Mouse (Mus musculus) gastrocnemius, adult 8-10 months (tissue): ENCODE data around the gene Hist1h3c. TPM values are rescaled to one million over a fixed set of nuclear protein-coding genes. Genes with fewer than 3 reads are reported as not detected.
"Not testable (repeated sequence)": the region's sequence is repeated elsewhere in the genome, so short reads cannot be mapped to it uniquely, and the experiment has no call there.

ENCODE experiments used
- DNase-seq, 2 experiments: peaks; one replicate each; pipeline ENCODE4 v3.0.0; 2022; ENCODE audit warnings: low spot score in 2 of 2
- total RNA-seq, 4 experiments: library from RNA; stranded (reverse); gene quantifications; 2 replicates each; pipeline ENCODE4 v1.2.4; 2022

Hist1h3c gene
- total RNA-seq, 4 experiments from 2014 or later = not detected

DNA sequence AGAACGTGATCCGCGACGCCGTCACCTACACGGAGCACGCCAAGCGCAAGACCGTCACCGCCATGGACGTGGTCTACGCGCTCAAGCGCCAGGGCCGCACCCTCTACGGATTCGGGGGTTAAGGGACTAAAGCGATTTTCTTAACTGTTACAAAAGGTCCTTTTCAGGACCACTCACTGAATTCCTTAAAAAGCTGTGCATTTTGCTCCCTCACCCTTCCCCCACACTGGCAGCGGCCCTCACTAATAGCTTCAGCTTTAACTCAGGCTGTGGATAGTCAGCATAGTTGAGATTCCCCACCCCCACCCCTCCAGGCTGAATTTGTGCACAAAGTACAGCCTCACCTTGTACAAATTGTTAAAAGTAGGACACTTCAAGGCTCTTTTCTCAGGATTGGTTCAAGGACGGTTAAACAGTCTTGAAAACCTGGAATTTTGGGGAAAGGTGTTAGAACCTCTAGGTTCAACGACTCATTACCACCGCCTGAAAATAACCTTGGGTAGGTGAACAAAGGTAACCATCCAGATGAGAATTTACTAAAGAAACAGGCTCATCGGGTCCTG lies 11.9 kb upstream of the Hist1h3c start:
- no peak for DNase-seq

DNA sequence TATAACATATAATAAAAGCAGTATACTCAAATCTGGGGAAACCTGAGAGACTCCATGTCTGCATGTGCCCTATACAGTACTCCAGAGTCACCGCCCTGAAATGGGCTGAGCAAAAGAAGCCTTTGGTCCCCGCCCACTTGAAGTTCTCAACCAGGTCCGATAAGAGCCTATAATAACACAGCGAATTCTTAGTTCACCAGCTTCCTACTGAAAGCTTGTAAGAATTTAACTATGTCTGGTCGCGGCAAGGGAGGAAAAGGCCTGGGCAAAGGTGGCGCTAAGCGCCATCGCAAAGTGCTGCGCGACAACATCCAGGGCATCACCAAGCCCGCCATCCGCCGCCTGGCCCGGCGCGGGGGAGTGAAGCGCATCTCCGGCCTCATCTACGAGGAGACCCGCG lies 11.4 kb upstream of the Hist1h3c start, which contains the start of gene Hist1h4b:
Gene Hist1h4b, plus strand, starts transcription at position 224 of the 400 bp plus-strand sequence.
- peak in 1 of 2 experiments; percentile 17 for DNase-seq

DNA sequence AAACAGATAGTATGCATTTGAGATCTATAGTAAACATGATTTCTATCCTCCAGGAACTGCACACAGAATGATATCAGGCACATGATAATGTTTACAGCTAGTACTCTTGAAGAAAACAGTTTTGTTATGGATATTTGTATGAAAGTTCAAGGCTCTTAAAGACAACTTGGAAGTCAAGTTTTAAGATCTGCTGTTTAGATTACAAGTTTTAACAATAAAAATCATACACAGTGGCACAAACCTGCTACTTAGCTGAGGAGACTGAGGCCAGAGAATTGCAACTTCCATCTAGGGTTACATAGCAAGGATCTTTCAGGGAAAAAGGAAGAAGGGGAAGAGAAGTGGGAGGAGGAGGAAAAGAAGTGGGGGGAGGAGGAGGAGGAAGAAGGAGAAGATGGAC lies 9.6 kb upstream of the Hist1h3c start:
- DNase-seq = no peak

DNA sequence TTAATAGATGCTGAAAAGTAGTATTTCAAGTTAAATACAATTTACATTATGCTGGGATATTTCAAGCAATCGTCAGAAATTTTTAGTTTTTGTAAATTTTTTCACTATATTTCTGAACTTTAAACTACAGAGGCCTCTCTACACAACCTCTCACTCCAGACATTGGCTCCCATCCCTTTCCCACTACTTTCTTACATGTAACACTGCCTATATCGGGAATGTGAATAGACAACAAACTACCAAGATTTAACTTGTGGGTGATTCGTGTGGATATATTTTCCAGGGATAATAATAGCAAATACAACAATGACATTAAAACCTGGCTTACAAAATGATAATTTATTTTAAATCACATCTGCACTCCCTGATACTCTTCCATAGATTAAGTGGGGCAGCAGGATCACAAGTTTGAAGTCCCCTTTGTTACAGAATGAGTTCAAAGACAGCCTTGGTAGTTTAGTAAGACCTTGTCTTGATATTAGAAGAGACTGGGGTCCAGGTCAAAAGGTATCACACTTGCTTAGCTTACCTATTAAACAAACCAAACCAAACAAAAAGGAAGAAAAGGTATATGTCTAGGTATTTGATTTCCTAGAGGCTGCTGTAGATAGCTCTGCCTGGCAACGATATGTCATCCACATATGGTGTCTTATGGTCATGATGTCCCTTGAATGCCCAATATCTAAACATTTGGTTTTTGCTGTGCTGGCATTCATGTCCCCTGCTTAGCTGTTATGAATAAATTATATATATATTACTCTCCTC lies 8.1 kb upstream of the Hist1h3c start:
- DNase-seq = no peak

DNA sequence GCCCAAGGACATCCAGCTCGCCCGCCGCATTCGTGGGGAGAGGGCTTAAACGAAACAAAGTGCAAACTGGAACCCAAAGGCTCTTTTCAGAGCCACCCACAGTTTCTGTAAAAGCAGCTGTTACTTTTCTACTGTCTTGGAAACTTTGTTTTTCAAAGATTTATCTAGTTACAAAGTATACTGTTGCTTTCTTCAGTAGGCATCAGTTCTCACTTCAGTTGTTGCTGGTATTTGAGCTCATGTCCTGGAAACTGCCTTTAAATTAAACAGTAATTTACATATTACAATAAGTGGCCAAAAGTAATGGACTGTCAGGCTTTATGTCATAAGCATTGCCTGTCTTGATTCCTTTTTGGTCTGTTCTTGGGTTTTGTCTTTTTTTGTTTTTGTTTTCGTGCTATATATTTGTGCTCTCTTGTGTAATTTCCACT lies 7.4 kb upstream of the Hist1h3c start:
- no peak for DNase-seq

DNA sequence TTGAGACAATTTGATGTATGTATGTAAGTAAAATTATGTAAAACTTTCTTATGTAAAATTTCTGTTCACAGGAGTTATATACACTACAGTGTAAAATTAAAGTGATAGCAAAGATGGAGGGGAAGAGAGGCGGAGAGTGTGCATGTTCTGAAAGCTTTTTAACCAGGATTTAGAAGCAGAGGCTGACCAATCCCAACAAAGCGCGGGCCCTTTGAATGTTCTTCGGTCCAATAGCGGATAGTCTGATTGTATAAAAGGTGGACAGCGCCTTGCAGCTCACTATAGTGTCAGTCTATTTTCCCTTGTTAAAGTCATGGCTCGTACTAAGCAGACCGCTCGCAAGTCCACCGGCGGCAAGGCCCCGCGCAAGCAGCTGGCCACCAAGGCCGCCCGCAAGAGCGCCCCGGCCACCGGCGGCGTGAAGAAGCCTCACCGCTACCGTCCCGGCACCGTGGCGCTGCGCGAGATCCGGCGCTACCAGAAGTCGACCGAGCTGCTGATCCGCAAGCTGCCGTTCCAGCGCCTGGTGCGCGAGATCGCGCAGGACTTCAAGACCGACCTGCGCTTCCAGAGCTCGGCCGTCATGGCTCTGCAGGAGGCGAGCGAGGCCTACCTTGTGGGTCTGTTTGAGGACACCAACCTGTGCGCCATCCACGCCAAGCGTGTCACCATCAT lies 6.8 kb upstream of the Hist1h3c start, which contains the start of gene Hist1h3b:
Gene Hist1h3b, plus strand, starts transcription at position 201 of the 675 bp plus-strand sequence.
- peak in 1 of 2 experiments; percentile 31 for DNase-seq

DNA sequence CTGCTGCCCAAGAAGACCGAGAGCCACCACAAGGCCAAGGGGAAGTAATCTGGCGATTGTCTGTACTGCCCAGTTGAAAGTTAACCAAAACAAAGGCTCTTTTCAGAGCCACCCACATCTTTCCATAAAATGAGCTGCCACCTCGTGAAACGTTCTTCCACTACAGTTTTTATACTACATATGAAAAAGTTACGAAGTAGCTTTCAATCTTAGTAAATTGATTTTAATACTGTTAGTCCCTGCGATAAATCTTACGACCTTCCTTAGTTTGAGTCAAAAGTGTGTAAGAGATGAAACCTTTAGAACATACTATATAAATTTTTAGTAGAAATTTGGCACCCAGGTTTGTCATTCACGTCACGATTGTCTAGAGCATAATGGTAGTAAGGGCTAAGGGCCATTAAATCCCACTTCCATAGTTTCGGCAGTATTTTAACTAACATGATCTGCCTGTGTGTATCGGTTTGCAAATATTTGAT lies 6.1 kb upstream of the Hist1h3c start:
- DNase-seq = no peak

DNA sequence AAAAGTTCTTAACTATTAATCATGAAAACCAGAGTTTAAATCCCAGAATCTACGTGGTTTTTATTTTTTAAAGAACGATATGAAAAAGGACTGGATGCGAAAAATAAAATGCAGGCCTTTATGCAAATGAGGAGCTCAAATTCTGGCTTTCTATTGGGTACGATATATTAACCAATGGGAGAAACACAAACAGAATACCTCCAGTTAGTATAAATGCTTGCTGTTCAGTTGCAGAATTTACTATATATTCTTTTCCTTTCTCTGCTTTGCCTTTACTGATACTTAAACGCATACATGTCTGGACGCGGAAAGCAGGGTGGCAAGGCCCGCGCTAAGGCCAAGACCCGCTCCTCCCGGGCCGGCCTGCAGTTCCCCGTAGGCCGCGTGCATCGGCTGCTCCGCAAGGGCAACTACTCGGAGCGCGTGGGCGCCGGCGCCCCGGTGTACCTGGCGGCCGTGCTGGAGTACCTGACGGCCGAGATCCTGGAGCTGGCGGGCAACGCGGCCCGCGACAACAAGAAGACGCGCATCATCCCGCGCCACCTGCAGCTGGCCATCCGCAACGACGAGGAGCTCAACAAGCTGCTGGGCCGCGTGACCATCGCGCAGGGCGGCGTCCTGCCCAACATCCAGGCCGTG lies 5.6 kb upstream of the Hist1h3c start, which contains the start of gene Hist1h2ab:
Gene Hist1h2ab, plus strand, starts transcription at position 288 of the 639 bp plus-strand sequence.
- not testable (repeated sequence) for DNase-seq

DNA sequence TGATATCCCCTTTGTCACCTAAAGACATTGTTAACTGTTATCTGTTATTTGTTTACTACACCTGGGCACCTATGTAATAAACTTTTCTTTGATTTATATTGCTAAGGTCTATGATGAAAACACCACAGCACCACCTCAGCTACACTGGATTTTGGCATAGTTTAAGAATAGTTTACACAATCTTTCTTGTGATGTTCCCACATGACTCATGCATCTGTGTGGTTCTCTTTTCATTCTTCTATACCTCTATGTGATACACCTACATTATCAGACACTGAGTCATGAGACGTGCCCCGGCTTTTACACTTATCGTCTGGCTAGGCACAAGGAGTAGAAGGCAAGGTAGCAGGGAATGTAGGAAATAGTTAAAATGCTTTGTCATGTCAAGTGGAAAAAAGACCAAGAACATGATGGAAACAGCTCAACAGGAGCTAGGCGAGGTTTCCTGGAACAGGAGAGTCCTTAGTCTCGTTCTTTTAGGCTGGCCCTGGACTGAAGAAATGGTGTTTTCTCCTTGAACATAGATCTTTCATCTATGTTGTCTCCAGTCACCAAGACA lies 4.2 kb upstream of the Hist1h3c start:
- DNase-seq = no peak

DNA sequence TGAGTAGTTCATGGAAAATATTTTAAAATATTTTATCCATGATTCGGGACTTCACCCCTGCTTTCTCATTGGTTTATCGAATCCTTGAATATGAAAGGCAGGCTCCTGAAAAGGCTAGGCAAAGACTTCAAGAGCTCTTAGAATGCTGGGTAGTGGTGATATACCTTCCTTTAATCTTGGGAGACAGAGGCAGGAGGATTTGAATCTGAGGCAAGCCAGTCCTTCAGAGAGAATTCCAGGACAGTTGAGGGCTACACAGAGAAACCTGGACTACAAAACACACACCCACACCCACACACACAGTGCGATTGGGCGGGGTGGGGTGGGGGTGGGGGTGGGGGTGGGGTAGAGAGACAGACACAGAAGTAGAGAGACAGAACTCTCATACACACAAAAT lies 2.5 kb upstream of the Hist1h3c start:
- DNase-seq = no peak

DNA sequence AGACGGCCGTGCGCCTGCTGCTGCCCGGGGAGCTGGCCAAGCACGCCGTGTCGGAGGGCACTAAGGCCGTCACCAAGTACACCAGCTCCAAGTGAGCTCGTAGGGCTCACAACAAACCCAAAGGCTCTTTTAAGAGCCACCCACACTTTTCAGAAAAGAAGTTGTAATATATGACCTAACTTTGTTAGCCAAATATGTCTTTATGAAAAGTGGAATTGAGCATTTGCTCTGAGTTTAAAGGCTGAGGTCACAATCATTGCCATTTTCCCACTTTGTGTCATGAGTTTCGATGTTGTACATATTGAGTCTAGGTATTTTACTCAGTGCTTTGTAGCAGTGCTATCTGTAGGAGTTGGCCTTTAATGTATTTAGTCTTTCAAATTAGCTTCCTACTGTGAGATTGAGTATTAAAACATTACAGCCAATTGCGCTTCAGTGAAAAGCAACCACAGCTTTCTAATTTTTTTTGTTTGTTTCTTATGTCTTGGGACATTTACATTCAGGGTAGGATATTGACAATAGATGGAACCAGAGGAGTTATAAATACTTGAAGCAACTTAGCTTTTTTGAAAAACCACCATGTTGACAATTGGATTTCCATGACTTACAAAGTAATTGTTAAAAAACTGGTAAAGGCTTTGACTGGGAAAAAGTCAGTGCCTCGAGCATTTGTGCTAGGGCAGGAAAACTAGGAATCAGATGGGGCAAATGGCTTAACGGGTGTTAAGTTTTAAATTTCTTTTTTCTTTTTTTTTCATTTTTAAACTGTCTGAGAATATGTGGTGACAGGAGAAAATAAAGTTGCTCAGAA lies 1.9 kb upstream of the Hist1h3c start:
- DNase-seq = no peak

DNA sequence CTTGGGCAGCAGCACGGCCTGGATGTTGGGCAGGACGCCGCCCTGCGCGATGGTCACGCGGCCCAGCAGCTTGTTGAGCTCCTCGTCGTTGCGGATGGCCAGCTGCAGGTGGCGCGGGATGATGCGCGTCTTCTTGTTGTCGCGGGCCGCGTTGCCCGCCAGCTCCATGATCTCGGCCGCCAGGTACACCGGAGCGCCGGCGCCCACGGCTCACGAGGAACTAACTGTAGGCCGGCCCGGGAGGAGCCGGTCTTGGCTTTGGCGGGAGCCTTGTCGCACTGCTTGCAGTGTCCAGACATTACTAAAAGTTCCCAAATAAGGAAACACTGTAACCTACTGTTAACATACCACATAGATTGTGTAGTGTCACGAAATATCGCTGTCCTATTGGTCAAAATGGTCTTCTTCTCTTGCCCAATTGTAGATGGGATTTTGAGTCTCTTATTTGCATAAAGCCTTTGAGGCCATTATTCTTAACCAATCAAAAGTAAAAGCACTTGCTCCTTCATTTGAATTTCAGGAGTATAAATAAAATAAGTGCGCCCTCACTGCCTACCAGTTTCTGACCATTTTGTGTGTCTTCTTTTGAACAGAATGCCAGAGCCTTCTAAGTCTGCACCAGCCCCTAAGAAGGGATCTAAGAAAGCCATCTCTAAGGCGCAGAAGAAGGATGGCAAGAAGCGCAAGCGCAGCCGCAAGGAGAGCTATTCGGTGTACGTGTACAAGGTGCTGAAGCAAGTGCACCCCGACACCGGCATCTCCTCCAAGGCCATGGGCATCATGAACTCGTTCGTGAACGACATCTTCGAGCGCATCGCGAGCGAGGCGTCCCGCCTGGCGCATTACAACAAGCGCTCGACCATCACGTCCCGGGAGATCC lies 1.0 kb upstream of the Hist1h3c start, which contains the start of gene Hist1h2bb:
Gene Hist1h2bb, plus strand, starts transcription at position 534 of the 880 bp plus-strand sequence.
- DNase-seq = peak; percentile 29 to 50

DNA sequence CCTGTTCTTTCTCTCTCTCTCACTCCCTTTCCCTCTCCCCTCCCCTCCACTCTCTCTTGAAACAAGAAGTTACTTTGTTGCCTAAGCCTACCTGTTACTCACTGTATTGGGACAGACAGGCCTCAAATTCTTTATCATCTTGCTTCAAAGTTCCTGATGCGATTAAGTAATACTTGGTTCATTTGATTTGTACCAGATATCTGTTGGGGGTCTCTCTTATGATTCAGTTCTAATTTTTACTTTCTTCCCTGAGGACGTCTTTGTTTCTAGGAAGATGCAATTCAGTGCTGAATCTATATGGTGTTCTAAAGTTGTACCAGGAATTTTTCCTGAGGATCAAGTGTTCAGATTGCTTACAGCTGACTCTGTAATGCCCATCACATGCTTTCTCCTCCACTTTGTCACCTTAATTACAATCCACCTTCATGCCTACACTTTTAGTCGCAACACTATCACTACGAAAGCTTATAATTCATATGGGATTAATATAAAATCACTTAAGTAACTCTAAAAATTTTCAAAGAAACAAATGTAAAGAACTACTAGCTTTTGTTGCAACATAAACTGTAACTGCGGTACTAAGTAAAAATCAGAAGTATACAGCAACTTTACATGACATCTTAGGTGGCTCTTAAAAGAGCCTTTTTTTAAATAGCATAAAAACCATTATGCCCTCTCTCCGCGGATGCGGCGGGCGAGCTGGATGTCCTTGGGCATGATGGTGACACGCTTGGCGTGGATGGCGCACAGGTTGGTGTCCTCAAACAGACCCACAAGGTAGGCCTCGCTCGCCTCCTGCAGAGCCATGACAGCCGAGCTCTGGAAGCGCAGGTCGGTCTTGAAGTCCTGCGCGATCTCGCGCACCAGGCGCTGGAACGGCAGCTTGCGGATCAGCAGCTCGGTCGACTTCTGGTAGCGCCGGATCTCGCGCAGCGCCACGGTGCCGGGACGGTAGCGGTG lies 701 bp downstream of the Hist1h3c start:
- no peak for DNase-seq

DNA sequence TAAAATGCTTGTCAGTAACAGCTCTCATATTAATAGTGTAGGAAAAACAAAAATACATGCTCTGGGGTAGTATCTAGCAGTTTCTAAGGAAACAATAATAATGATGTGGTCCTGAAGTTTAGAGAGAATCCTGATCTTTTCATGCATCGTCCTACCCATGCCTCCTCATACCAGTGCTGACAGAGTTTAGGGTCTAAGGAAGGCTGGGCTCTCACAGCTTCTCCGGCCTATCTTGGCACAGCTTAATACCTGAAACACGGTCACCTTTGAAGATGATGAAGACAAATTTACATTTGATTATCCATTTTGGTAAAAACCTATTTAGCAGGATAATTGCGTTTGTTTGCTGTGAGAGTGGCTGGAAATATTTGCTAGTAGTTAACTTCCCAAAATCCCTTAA lies 1.4 kb downstream of the Hist1h3c start:
- DNase-seq = no peak

DNA sequence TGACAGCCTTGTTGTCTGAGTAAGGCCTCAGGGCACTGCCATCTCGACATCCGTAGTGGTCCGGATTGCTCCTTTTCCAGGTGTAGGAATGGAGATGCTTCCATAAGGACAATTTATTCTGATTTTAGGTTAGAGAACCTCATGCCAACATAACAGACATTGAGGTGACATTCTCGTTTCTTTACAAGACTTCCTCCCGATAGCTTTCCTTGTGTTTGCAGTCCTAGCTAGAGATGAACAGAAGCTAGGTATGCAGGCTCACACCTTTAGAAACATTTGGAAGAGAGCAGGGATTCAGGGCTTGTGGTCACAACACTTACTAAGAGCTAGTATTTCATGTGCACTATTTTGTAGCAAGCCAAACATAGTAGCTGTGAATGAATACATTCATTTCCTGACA lies 2.2 kb downstream of the Hist1h3c start:
- DNase-seq = no peak

DNA sequence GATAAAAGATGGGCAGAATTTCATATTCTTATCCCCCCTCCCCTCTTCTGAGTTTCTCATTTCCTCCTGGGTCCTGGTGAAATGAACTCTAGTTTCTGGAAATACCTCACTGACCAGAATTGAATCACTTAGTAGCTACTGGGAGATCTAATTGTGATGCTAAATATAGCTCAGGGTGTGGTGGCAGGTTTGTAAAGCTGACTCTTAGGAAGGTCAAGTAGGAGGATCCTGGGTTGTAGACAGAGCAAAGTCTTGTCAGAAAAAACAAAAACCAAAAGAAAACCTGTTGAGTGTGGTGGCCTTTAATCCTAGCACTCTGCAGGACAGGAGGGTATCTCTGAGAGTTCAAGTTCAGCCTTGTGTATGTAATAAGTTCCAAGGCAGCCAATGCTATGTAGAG lies 3.4 kb downstream of the Hist1h3c start:
- DNase-seq = no peak

DNA sequence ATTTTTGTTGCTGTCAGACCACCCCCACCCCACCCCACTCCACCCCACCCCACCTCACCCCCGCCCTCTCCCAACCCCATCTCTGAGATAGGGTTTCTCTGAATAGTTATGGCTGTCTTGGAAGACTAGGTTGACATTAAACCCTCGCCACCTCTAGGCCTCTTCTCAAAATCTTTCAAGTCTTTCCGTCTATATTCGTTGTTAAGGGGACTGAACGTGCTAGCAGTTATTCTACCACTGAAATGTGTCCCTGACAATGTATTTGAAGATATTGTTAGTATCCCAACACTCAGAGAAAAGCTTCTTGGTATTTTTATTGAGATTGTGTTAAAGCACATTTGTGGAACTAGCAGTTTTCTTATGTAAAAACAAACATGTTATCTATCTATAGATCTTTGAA lies 4.5 kb downstream of the Hist1h3c start:
- DNase-seq = no peak

DNA sequence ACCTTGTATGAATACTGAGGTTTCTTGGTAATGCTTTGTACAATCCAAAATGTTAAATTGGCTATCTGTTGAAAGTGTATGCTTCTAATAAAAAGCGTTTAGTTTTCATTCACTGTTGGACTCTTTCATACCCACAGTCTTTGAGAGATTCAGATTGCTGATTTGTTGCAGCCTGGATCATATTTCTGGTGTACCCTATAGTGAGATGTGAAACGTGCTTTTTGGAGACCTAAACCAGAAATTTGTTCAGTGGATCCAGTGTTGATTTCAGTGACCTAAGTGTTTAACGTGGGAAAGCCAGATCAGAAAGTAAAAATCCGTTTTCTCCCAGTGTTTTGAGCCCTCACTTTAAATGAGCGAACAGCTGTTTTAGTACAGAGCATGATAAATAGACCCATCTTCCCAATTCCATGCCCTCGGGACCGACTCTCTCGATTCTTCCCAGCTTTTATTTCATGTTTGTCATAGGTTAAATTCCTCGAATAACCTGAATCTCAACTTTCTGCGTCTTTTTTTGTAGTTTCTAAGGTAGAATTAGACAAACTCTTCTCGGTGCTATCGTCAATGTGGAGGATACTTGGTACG lies 5.1 kb downstream of the Hist1h3c start:
- DNase-seq = no peak
